Mouse (Mus musculus) E14TG2a.4 (cell line): ENCODE data around the gene Ift52.

ENCODE experiments used
- CTCF ChIP-seq: conservative IDR thresholded peaks from 2 replicates; pipeline ENCODE4 v1.5.1; 2014; ENCODE audit warnings: low read length
- NANOG ChIP-seq: IDR thresholded peaks from 2 replicates; pipeline ENCODE4 v1.6.1; 2014; ENCODE audit warnings: borderline replicate concordance, low read length, mixed read lengths
- POU5F1 ChIP-seq: IDR thresholded peaks from 2 replicates; pipeline ENCODE4 v1.6.1; 2014; ENCODE audit warnings: low read length, borderline replicate concordance

DNA sequence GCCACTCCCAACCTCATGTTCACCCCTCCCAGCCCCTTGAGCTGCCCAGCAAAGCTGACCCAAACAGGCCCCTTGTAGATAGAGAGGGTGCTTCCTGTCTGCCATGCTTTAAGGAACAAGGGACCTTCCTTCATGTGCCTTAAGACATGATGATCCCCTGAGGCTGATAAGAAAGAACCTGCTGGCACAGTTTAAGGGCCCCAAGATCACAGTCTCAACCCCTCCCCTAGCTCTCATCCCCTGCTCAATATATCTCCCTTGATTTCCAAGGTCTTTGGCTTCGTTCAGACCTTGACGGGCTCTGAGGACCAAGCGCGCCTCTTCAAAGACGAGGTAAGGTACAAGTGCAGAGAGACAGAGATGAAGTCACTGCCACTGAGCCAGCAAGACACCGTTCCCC is 46.3 kb upstream of the Ift52 start:
- TF ChIP-seq CTCF, result no peak
- no peak for TF ChIP-seq NANOG
- TF ChIP-seq POU5F1, result no peak
